Mouse (Mus musculus) midbrain, embryonic 15.5 days (tissue): Measurements from ENCODE around the gene Tpbpa. TPM values are rescaled to one million over a fixed set of nuclear protein-coding genes. Genes with fewer than 3 reads are reported as not detected.

Source experiments
- polyA plus RNA-seq: library from polyadenylated mRNA; unstranded; fragments of >200 nt; fragmentation: Nextera tagmentation; extraction: Ambion mirVana; gene quantifications from 2 replicates; pipeline ENCODE4 v1.2.1, GENCODE M21; 2015

The Tpbpa gene
- polyA plus RNA-seq, 1 experiment from 2014 or later: not detected

Other genes with a start within 250 kb of the Tpbpa start
- gene BC051665, start 155.6 kb downstream of the Tpbpa start, polyA plus RNA-seq: not detected in 2 replicates
- gene Ctsll3, start 139.1 kb downstream of the Tpbpa start, polyA plus RNA-seq: not detected in 2 replicates
- gene 4930486L24Rik, start 77.5 kb downstream of the Tpbpa start, polyA plus RNA-seq: 0.12 TPM in 1 of 2 replicates, not detected in the other
- 0.28 TPM in 1 of 2 replicates, not detected in the other for gene Gm49392, start 45.1 kb downstream of the Tpbpa start, polyA plus RNA-seq
- gene Ctla2b, start 44.5 kb downstream of the Tpbpa start, polyA plus RNA-seq: 1.8 and 2.0 TPM in 2 replicates
- not detected in 2 replicates for gene Tpbpb, start 37.1 kb downstream of the Tpbpa start, polyA plus RNA-seq
- gene Gm49393, start 6.4 kb downstream of the Tpbpa start, polyA plus RNA-seq: not detected in 2 replicates
- gene Gm49391, start 5.4 kb downstream of the Tpbpa start, polyA plus RNA-seq: 0.19 and 1.4 TPM in 2 replicates
- 15.6 and 15.8 TPM in 2 replicates for gene Ctla2a, start 5.4 kb downstream of the Tpbpa start, polyA plus RNA-seq
- gene Ctsj, start 64.0 kb upstream of the Tpbpa start, polyA plus RNA-seq: not detected in 2 replicates
- not detected in 2 replicates for gene Ctsq, start 98.6 kb upstream of the Tpbpa start, polyA plus RNA-seq
- not detected in 2 replicates for gene Ctsr, start 222.3 kb upstream of the Tpbpa start, polyA plus RNA-seq